Mouse (Mus musculus): ENCODE data around the gene Nadk. TPM values are rescaled to one million over a fixed set of nuclear protein-coding genes. Genes with fewer than 3 reads are reported as not detected.

Nadk gene
- polyA plus RNA-seq, 1 experiment = 141 TPM

- WGBS = 56% methylated on average over 2 of the region's 2 CpGs
- H3K27ac ChIP-seq (ENCODE audit: insufficient read depth, low read depth, low read length) = no peak overlapping the region
- H3K4me1 ChIP-seq (ENCODE audit: control insufficient read depth, insufficient read depth, low read length) = no peaks in the 10 kb centered on the region; the same call in 1 of the 2 replicates
- peaks cover 8% of the 10 kb centered on the region for H3K36me3 ChIP-seq (ENCODE audit: control insufficient read depth, insufficient read depth, low read length)
- H3K27me3 ChIP-seq (replicated peaks; ENCODE audit: control insufficient read depth, insufficient read depth, low read length) = no peaks in the 10 kb centered on the region
- H3K4me3 ChIP-seq (ENCODE audit: insufficient read depth, low read depth, low read length) = no peak overlapping the region
- TF ChIP-seq POLR2A (IDR thresholded peaks at IDR 0.05; ENCODE audit: low read depth, low read length) = no peak
- no peak for TF ChIP-seq CTCF (conservative IDR thresholded peaks at IDR 0.05; ENCODE audit: insufficient read depth, insufficient read length, low read depth, low read length)
- no peak for DNase-seq
These were observed 11.7 kb upstream of the Nadk start for GRCm38 (mm10) chr4:155550446-155550845.

- H3K36me3 ChIP-seq (ENCODE audit: control insufficient read depth, insufficient read depth, low read length) = peaks cover 7% of the 10 kb centered on the region
- no peaks in the 10 kb centered on the region; the same call in 1 of the 2 replicates for H3K4me1 ChIP-seq (ENCODE audit: control insufficient read depth, insufficient read depth, low read length)
- H3K27me3 ChIP-seq (replicated peaks; ENCODE audit: control insufficient read depth, insufficient read depth, low read length) = no peaks in the 10 kb centered on the region
- no peak for DNase-seq
- no peak overlapping the region for H3K27ac ChIP-seq (ENCODE audit: insufficient read depth, low read depth, low read length)
- WGBS = 80% methylated on average over 4 of the region's 4 CpGs
- H3K4me3 ChIP-seq (ENCODE audit: insufficient read depth, low read depth, low read length) = no peak overlapping the region
- no peak for TF ChIP-seq CTCF (conservative IDR thresholded peaks at IDR 0.05; ENCODE audit: insufficient read depth, insufficient read length, low read depth, low read length)
- TF ChIP-seq POLR2A (IDR thresholded peaks at IDR 0.05; ENCODE audit: low read depth, low read length) = no peak
These were observed 11.1 kb upstream of the Nadk start for GRCm38 (mm10) chr4:155551073-155551472.

DNA sequence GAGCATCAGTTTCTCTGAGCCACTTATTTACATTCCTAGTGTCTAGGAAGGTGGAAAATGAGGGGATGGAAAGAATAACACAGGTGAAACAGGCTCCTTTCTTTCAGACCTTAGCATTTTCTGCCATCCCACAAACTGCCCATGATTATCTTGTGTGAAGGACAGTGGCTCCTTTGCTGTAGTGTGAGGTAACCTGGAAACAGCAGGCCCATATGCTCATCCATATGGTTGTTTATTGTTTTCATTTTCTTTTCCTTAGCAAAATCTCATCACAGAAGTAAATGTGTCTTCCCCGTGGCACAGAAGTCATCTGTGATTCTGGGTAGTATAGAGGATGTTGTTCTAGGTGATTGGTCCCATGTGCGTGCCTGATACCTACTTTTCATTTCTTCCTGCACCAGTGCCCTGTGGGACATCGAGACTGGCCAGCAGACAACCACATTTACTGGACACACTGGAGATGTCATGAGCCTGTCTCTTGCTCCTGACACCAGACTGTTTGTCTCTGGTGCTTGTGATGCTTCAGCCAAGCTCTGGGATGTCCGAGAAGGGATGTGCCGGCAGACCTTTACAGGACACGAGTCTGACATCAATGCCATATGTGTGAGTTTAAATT is 9.2 kb upstream of the Nadk start:
- Histone ChIP-seq H3K4me1 (ENCODE audit: control insufficient read depth, insufficient read depth, low read length) (no peaks in the 10 kb centered on the region; the same call in 1 of the 2 replicates), H3K27ac (ENCODE audit: insufficient read depth, low read depth, low read length) (no peak overlapping the region), H3K36me3 (ENCODE audit: control insufficient read depth, insufficient read depth, low read length) (peaks cover 7% of the 10 kb centered on the region), H3K4me3 (ENCODE audit: insufficient read depth, low read depth, low read length) (no peak overlapping the region), H3K27me3 (replicated peaks; ENCODE audit: control insufficient read depth, insufficient read depth, low read length) (no peaks in the 10 kb centered on the region)
- no peak for DNase-seq
- 92% methylated on average over 6 of the region's 6 CpGs for WGBS
- no peak for TF ChIP-seq CTCF (conservative IDR thresholded peaks at IDR 0.05; ENCODE audit: insufficient read depth, insufficient read length, low read depth, low read length)
- no peak for TF ChIP-seq POLR2A (IDR thresholded peaks at IDR 0.05; ENCODE audit: low read depth, low read length)

DNA sequence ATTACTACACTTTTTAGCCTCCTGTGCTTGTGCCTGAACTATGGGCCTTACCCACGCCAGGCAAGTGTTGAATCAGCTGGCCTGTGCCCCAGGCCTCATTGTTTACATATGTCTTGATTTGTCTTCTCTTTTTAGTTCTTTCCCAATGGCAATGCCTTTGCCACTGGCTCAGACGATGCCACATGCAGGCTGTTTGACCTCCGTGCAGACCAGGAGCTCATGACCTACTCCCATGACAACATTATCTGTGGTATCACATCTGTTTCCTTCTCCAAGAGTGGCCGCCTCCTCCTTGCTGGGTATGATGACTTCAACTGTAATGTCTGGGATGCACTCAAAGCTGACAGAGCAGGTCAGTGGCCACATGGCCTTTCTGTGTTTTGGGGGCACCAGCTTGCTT is 7.3 kb upstream of the Nadk start:
- 65% methylated on average over 4 of the region's 4 CpGs for WGBS
- Histone ChIP-seq H3K27ac (ENCODE audit: insufficient read depth, low read depth, low read length) (no peak overlapping the region), H3K27me3 (replicated peaks; ENCODE audit: control insufficient read depth, insufficient read depth, low read length) (no peaks in the 10 kb centered on the region), H3K4me3 (ENCODE audit: insufficient read depth, low read depth, low read length) (no peak overlapping the region), H3K4me1 (ENCODE audit: control insufficient read depth, insufficient read depth, low read length) (no peaks in the 10 kb centered on the region; the same call in 1 of the 2 replicates), H3K36me3 (ENCODE audit: control insufficient read depth, insufficient read depth, low read length) (peaks cover 8% of the 10 kb centered on the region)
- no peak for TF ChIP-seq POLR2A (IDR thresholded peaks at IDR 0.05; ENCODE audit: low read depth, low read length)
- no peak for TF ChIP-seq CTCF (conservative IDR thresholded peaks at IDR 0.05; ENCODE audit: insufficient read depth, insufficient read length, low read depth, low read length)
- DNase-seq = no peak

DNA sequence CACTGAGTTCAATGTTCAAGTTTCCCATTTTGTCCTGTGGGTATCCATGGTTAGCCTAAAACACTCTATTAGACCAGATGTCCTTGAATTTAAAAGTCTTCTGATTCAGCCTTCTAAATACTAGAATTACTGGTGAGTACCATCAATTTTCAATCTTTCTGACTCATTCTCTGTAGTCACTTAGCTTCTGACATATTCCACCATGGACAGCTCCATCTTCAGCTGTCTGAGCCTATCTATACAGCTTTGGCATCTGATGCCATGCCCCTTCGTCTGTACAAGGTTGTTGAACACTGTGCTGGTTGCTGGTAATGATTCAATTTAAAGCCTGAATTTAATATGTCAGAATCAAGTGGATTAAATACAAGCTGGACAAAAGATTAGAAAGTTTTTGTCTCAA is 6.7 kb upstream of the Nadk start:
- Histone ChIP-seq H3K27me3 (replicated peaks; ENCODE audit: control insufficient read depth, insufficient read depth, low read length) (no peaks in the 10 kb centered on the region), H3K36me3 (ENCODE audit: control insufficient read depth, insufficient read depth, low read length) (peaks cover 8% of the 10 kb centered on the region), H3K4me1 (ENCODE audit: control insufficient read depth, insufficient read depth, low read length) (peaks cover under 1% of the 10 kb centered on the region), H3K4me3 (ENCODE audit: insufficient read depth, low read depth, low read length) (no peak overlapping the region), H3K27ac (ENCODE audit: insufficient read depth, low read depth, low read length) (no peak overlapping the region)
- 45% methylated on average over 1 of the region's 1 CpGs for WGBS
- DNase-seq = no peak
- no peak for TF ChIP-seq POLR2A (IDR thresholded peaks at IDR 0.05; ENCODE audit: low read depth, low read length)
- TF ChIP-seq CTCF (conservative IDR thresholded peaks at IDR 0.05; ENCODE audit: insufficient read depth, insufficient read length, low read depth, low read length) = no peak

DNA sequence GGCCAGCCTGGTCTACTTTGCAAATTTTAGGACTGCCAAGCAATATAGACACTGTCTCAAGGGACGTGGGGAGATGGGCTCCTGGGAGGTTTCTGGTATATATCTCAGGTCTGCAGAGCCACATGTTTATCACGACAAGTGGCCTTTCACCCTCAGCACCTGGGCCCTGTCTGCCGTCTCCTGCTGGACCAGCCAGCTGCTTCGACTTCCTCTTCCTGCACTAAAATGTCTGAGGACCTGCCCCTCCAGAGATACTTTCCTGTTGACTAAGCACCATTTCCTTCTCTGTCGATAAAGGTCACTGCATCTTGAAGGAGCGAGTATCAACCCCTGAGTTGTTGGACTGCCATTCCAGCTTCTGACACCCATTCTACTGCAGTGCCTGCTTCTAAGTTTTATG is 2.7 kb upstream of the Nadk start:
- peaks cover 26% of the 10 kb centered on the region for H3K4me1 ChIP-seq (ENCODE audit: control insufficient read depth, insufficient read depth, low read length)
- H3K27ac ChIP-seq (ENCODE audit: insufficient read depth, low read depth, low read length) = peak overlapping the region; percentile 3; the same call in 1 of the 2 replicates
- no peaks in the 10 kb centered on the region for H3K27me3 ChIP-seq (replicated peaks; ENCODE audit: control insufficient read depth, insufficient read depth, low read length)
- peak; percentile 41 for DNase-seq
- TF ChIP-seq POLR2A (IDR thresholded peaks at IDR 0.05; ENCODE audit: low read depth, low read length) = no peak
- TF ChIP-seq CTCF (conservative IDR thresholded peaks at IDR 0.05; ENCODE audit: insufficient read depth, insufficient read length, low read depth, low read length) = no peak
- WGBS = 43% methylated on average over 6 of the region's 6 CpGs
- H3K4me3 ChIP-seq (ENCODE audit: insufficient read depth, low read depth, low read length) = no peak overlapping the region
- peaks cover 1% of the 10 kb centered on the region; the same call in 1 of the 2 replicates for H3K36me3 ChIP-seq (ENCODE audit: control insufficient read depth, insufficient read depth, low read length)

- TF ChIP-seq CTCF (conservative IDR thresholded peaks at IDR 0.05; ENCODE audit: insufficient read depth, insufficient read length, low read depth, low read length) (no peak), POLR2A (IDR thresholded peaks at IDR 0.05; ENCODE audit: low read depth, low read length) (no peak)
- Histone ChIP-seq H3K4me1 (ENCODE audit: control insufficient read depth, insufficient read depth, low read length) (peaks cover 40% of the 10 kb centered on the region), H3K36me3 (ENCODE audit: control insufficient read depth, insufficient read depth, low read length) (peaks cover 1% of the 10 kb centered on the region; the same call in 1 of the 2 replicates), H3K27me3 (replicated peaks; ENCODE audit: control insufficient read depth, insufficient read depth, low read length) (no peaks in the 10 kb centered on the region), H3K4me3 (ENCODE audit: insufficient read depth, low read depth, low read length) (no peak overlapping the region), H3K27ac (ENCODE audit: insufficient read depth, low read depth, low read length) (peak overlapping the region; percentile 12; the same call in 1 of the 2 replicates)
- 23% methylated on average over 2 of the region's 2 CpGs for WGBS
- DNase-seq = peak; percentile 62
These were observed 1.2 kb upstream of the Nadk start for GRCm38 (mm10) chr4:155560932-155561331.

All from kidney, adult 2 months (tissue).